ENCODE assay signal across 9 mouse cellular contexts in genomic region chr5:147733682-147734081, GRCm38 (mm10). TPM values are rescaled to one million over a fixed set of nuclear protein-coding genes. Genes with fewer than 3 reads are reported as not detected.
A peak's percentile ranks its signal among the peaks of the same experiment; 100 is the strongest.
DNase-seq lines count a peak whose midpoint lies in the region; ATAC-seq and TF ChIP-seq lines count a peak whose summit lies in the region.
"Had no signal": no experiment of that assay in that cellular context is flagged by ENCODE, and none has a peak within 500 bp of the region (broad histone marks: within the 10 kb centered on the region; RNA-seq: fewer than 3 reads in every experiment).

No protein-coding gene starts in this region.

- no peaks in the 10 kb centered on the region for H3K4me1 ChIP-seq in intestine, postnatal 0 days (replicated peaks; ENCODE audit: control insufficient read depth, insufficient read depth, low read length)
- no peaks in the 10 kb centered on the region for H3K4me1 ChIP-seq in intestine, embryonic 16.5 days (ENCODE audit: control insufficient read depth, insufficient read depth, low read length)
- H3K4me1 ChIP-seq: heart, embryonic 15.5 days; midbrain, embryonic 12.5 days had no signal

- H3K9me3 ChIP-seq in intestine, postnatal 0 days (ENCODE audit: control insufficient read depth) = no peaks in the 10 kb centered on the region
- H3K9me3 ChIP-seq in intestine, embryonic 16.5 days (ENCODE audit: control insufficient read depth, low read length) = no peaks in the 10 kb centered on the region
- H3K9me3 ChIP-seq: heart, embryonic 15.5 days; midbrain, embryonic 12.5 days had no signal

- 0 out of 2 replicates have a peak, but pooled peaks cover 3% of the 10 kb centered on the region for H3K27me3 ChIP-seq in intestine, postnatal 0 days (replicated peaks; ENCODE audit: control insufficient read depth, insufficient read depth, low read length)
- H3K27me3 ChIP-seq in intestine, embryonic 16.5 days (replicated peaks; ENCODE audit: control insufficient read depth, insufficient read depth, low read length) = peaks cover 8% of the 10 kb centered on the region; the same call in 1 of the 2 replicates

- no peak overlapping the region for H3K4me2 ChIP-seq in intestine, postnatal 0 days (replicated peaks; ENCODE audit: low read depth)
- H3K4me2 ChIP-seq in intestine, embryonic 16.5 days (ENCODE audit: low read depth, low read length) = no peak overlapping the region
- H3K4me2 ChIP-seq: heart, embryonic 15.5 days; midbrain, embryonic 12.5 days had no signal

- 93% methylated on average over 1 of the region's 1 CpGs for WGBS in intestine, postnatal 0 days
- 97% methylated on average over 1 of the region's 1 CpGs for WGBS in intestine, embryonic 16.5 days

- peak; percentile 63 for DNase-seq in 416B (ENCODE audit: low read depth)
- peak; percentile 76 for DNase-seq in ES-CJ7 (ENCODE audit: low read depth, low spot score)
- no peak for DNase-seq in frontal cortex, postnatal 25 days (ENCODE audit: low spot score in 2 of 2)
- no peak for DNase-seq in layer of hippocampus, adult 11-12 months (ENCODE audit: low spot score)

- H3K27ac ChIP-seq in intestine, postnatal 0 days (ENCODE audit: low read depth, low read length) = no peak overlapping the region
- no peak overlapping the region for H3K27ac ChIP-seq in intestine, embryonic 16.5 days (ENCODE audit: low read length)
- H3K27ac ChIP-seq: heart, embryonic 15.5 days; midbrain, embryonic 12.5 days had no signal

- TF ChIP-seq CTCF in intestine, postnatal 0 days (IDR thresholded peaks at IDR 0.05; ENCODE audit: low read depth) = peak; percentile 67

- no peaks in the 10 kb centered on the region for H3K36me3 ChIP-seq in intestine, postnatal 0 days (ENCODE audit: control insufficient read depth, insufficient read depth)
- H3K36me3 ChIP-seq in intestine, embryonic 16.5 days (ENCODE audit: control insufficient read depth, insufficient read depth, low read length) = no peaks in the 10 kb centered on the region
- H3K36me3 ChIP-seq: heart, embryonic 15.5 days; midbrain, embryonic 12.5 days had no signal

- no peak overlapping the region for H3K4me3 ChIP-seq in intestine, postnatal 0 days (ENCODE audit: low read depth, low read length)
- H3K4me3 ChIP-seq in intestine, embryonic 16.5 days (ENCODE audit: low read length) = no peak overlapping the region
- H3K4me3 ChIP-seq: heart, embryonic 15.5 days; midbrain, embryonic 12.5 days had no signal

- ATAC-seq in intestine, postnatal 0 days = no peak
- no peak for ATAC-seq in intestine, embryonic 16.5 days
- ATAC-seq in granulocyte monocyte progenitor cell, adult 5-6 weeks (replicated peaks; ENCODE audit: poor library complexity, severe bottlenecking) = peak; percentile 73

- H3K9ac ChIP-seq in intestine, postnatal 0 days (ENCODE audit: low read depth, low read length) = no peak overlapping the region
- H3K9ac ChIP-seq in intestine, embryonic 16.5 days (ENCODE audit: low read depth, low read length) = no peak overlapping the region
- H3K9ac ChIP-seq: heart, embryonic 15.5 days; midbrain, embryonic 12.5 days had no signal

RNA-seq across cellular contexts. Expression of gene Flt1, which starts 7.9 kb away (rescaled TPM):
- polyA plus RNA-seq in intestine, postnatal 0 days (2015; fragmentation: Nextera tagmentation; extraction: Ambion mirVana) = 5.8 and 7.0 TPM in 2 replicates
- 9.7 and 10.0 TPM in 2 replicates for polyA plus RNA-seq in intestine, embryonic 16.5 days (2015; fragmentation: Nextera tagmentation; extraction: Ambion mirVana)
- total RNA-seq in granulocyte monocyte progenitor cell, adult 5-6 weeks (2014; fragmentation: Nextera tagmentation) = 0.75 and 3.4 TPM in 2 replicates
- 3.7 TPM in 2 replicates for total RNA-seq in granulocyte monocyte progenitor cell, adult 5-6 weeks (2017)

Comparison
In these comparisons a context has a peak if more than half of its experiments do, and no peak if none do; other contexts are left out.
1. DNase-seq: peak in 416B (single experiment) and ES-CJ7 (single experiment); none in frontal cortex, postnatal 25 days (0 of 2) and layer of hippocampus, adult 11-12 months (single experiment).